9 mouse cellular contexts compared by ENCODE assay signal in genomic region chr2:134029631-134030414, GRCm38 (mm10).
A peak's percentile ranks its signal among the peaks of the same experiment; 100 is the strongest.
DNase-seq lines count a peak whose midpoint lies in the region; ATAC-seq and TF ChIP-seq lines count a peak whose summit lies in the region.
"Had no signal": no experiment of that assay in that cellular context is flagged by ENCODE, and none has a peak within 500 bp of the region (broad histone marks: within the 10 kb centered on the region; RNA-seq: fewer than 3 reads in every experiment).

No protein-coding gene starts in this region.

- TF ChIP-seq CTCF in intestine, postnatal 0 days (IDR thresholded peaks at IDR 0.05; ENCODE audit: low read depth) = peak; percentile 74
- peak; percentile 66 for TF ChIP-seq CTCF in hindbrain, postnatal 0 days (IDR thresholded peaks at IDR 0.05; ENCODE audit: low read depth)

- H3K27ac ChIP-seq in intestine, postnatal 0 days (ENCODE audit: low read depth, low read length) = no peak overlapping the region
- no peak overlapping the region for H3K27ac ChIP-seq in intestine, embryonic 15.5 days
- no peak overlapping the region for H3K27ac ChIP-seq in hindbrain, postnatal 0 days
- H3K27ac ChIP-seq in limb, embryonic 11.5 days (replicated peaks; ENCODE audit: low read depth, low read length) = no peak overlapping the region
- H3K27ac ChIP-seq: neural tube, embryonic 12.5 days had no signal

- peak; percentile 5 for DNase-seq in adipocyte (ENCODE audit: low spot score)
- DNase-seq in embryo, embryonic 11.5 days (ENCODE audit: low read depth, low spot score) = peak; percentile 14
- peak; percentile 63 for DNase-seq in hindbrain, postnatal 0 days (ENCODE audit: low spot score)
- DNase-seq in limb, embryonic 11.5 days (ENCODE audit: low spot score) = peak; percentile 61
- peak; percentile 21 for DNase-seq in right cerebral cortex, postnatal 14 days
- no peak for DNase-seq in MN1 (ENCODE audit: low spot score)

- H3K4me3 ChIP-seq in intestine, postnatal 0 days (ENCODE audit: low read depth, low read length) = no peak overlapping the region
- H3K4me3 ChIP-seq in intestine, embryonic 15.5 days (replicated peaks) = no peak overlapping the region
- no peak overlapping the region for H3K4me3 ChIP-seq in hindbrain, postnatal 0 days (ENCODE audit: low read length)
- H3K4me3 ChIP-seq in limb, embryonic 11.5 days (ENCODE audit: low read depth, low read length) = no peak overlapping the region
- H3K4me3 ChIP-seq: neural tube, embryonic 12.5 days had no signal

- H3K9ac ChIP-seq in intestine, postnatal 0 days (ENCODE audit: low read depth, low read length) = no peak overlapping the region
- H3K9ac ChIP-seq in intestine, embryonic 15.5 days = no peak overlapping the region
- H3K9ac ChIP-seq in hindbrain, postnatal 0 days (replicated peaks; ENCODE audit: low read length) = no peak overlapping the region
- no peak overlapping the region for H3K9ac ChIP-seq in limb, embryonic 11.5 days (ENCODE audit: low read length)
- H3K9ac ChIP-seq: neural tube, embryonic 12.5 days had no signal

- no peak for ATAC-seq in intestine, postnatal 0 days
- ATAC-seq in intestine, embryonic 15.5 days = no peak
- 0 out of 2 replicates have a peak, but pooled peaks have one; percentile 38 for ATAC-seq in hindbrain, postnatal 0 days
- no peak for ATAC-seq in limb, embryonic 11.5 days (ENCODE audit: insufficient number of reproducible peaks, low FRiP score, low TSS enrichment, low read depth)

- H3K9me3 ChIP-seq in intestine, postnatal 0 days (ENCODE audit: control insufficient read depth) = no peaks in the 10 kb centered on the region
- H3K9me3 ChIP-seq in intestine, embryonic 15.5 days = no peaks in the 10 kb centered on the region
- no peaks in the 10 kb centered on the region for H3K9me3 ChIP-seq in hindbrain, postnatal 0 days (ENCODE audit: low read length)
- no peaks in the 10 kb centered on the region for H3K9me3 ChIP-seq in limb, embryonic 11.5 days (ENCODE audit: control insufficient read depth, low read length)
- H3K9me3 ChIP-seq: neural tube, embryonic 12.5 days had no signal

- H3K4me2 ChIP-seq in intestine, postnatal 0 days (replicated peaks; ENCODE audit: low read depth) = no peak overlapping the region
- H3K4me2 ChIP-seq in intestine, embryonic 15.5 days (replicated peaks) = no peak overlapping the region
- no peak overlapping the region for H3K4me2 ChIP-seq in hindbrain, postnatal 0 days (ENCODE audit: low read depth, low read length)
- no peak overlapping the region for H3K4me2 ChIP-seq in limb, embryonic 11.5 days (ENCODE audit: low read depth, severe bottlenecking)
- H3K4me2 ChIP-seq: neural tube, embryonic 12.5 days had no signal

- H3K27me3 ChIP-seq in intestine, postnatal 0 days (replicated peaks; ENCODE audit: control insufficient read depth, insufficient read depth, low read length) = no peaks in the 10 kb centered on the region
- H3K27me3 ChIP-seq in intestine, embryonic 15.5 days (replicated peaks) = no peaks in the 10 kb centered on the region
- no peaks in the 10 kb centered on the region for H3K27me3 ChIP-seq in hindbrain, postnatal 0 days (ENCODE audit: insufficient read depth, low read length)
- no peaks in the 10 kb centered on the region for H3K27me3 ChIP-seq in limb, embryonic 11.5 days (ENCODE audit: control insufficient read depth, insufficient read depth, low read length)
- H3K27me3 ChIP-seq: neural tube, embryonic 12.5 days had no signal

- WGBS in intestine, postnatal 0 days = 65% methylated on average over 4 of the region's 4 CpGs
- 63% methylated on average over 4 of the region's 4 CpGs for WGBS in intestine, embryonic 15.5 days
- 66% methylated on average over 4 of the region's 4 CpGs for WGBS in hindbrain, postnatal 0 days
- WGBS in limb, embryonic 11.5 days = 65% methylated on average over 4 of the region's 4 CpGs

- H3K36me3 ChIP-seq in intestine, postnatal 0 days (ENCODE audit: control insufficient read depth, insufficient read depth) = no peaks in the 10 kb centered on the region
- H3K36me3 ChIP-seq in intestine, embryonic 15.5 days = no peaks in the 10 kb centered on the region
- no peaks in the 10 kb centered on the region for H3K36me3 ChIP-seq in hindbrain, postnatal 0 days (ENCODE audit: insufficient read depth, low read length)
- no peaks in the 10 kb centered on the region for H3K36me3 ChIP-seq in limb, embryonic 11.5 days (ENCODE audit: control insufficient read depth, insufficient read depth, low read length)
- H3K36me3 ChIP-seq: neural tube, embryonic 12.5 days had no signal

- no peaks in the 10 kb centered on the region for H3K4me1 ChIP-seq in intestine, postnatal 0 days (replicated peaks; ENCODE audit: control insufficient read depth, insufficient read depth, low read length)
- H3K4me1 ChIP-seq in intestine, embryonic 15.5 days (replicated peaks) = no peaks in the 10 kb centered on the region
- no peaks in the 10 kb centered on the region for H3K4me1 ChIP-seq in hindbrain, postnatal 0 days (ENCODE audit: insufficient read depth, low read length)
- no peaks in the 10 kb centered on the region for H3K4me1 ChIP-seq in limb, embryonic 11.5 days (ENCODE audit: control insufficient read depth, insufficient read depth, low read length)
- H3K4me1 ChIP-seq: neural tube, embryonic 12.5 days had no signal
